ENCODE assay signal across 11 mouse cellular contexts in the genomic region with DNA sequence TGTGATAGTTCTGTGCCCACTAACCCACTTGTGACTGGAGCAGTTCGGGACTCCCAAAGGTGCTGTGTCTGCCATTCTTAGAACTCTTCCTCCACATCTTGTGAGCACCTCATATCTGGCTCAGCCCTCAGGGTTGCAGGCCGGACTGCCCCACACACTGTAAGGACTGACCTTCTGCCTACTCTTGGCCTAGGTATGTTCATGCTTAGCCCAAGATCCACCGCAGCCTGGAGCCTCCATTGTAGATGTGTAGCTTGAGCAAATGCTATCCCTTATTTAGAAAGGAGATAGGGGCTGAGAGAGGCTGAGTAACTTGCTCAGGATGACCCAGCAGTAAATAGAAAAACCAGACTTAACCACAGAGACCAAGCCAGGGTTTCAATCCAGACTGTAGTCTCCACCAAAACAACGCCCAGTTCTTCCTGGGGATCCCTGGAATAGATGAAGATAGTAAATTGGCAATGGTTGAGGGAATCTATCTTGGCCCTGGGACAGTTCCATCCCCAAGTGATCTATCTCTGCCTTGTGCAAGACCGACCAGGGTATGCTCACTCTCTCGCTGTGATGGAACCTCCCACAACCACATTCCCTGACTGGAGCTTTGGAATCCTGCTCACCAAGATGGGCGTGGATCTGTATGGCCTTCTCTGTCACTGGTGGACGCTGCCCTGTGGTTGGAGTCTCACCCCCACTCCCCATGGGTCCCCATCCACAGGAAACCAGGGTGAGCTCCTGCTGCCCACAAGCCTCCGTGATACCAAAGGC.
A peak's percentile ranks its signal among the peaks of the same experiment; 100 is the strongest.
DNase-seq lines count a peak whose midpoint lies in the region; ATAC-seq and TF ChIP-seq lines count a peak whose summit lies in the region.
"Had no signal": no experiment of that assay in that cellular context is flagged by ENCODE, and none has a peak within 500 bp of the region (broad histone marks: within the 10 kb centered on the region; RNA-seq: fewer than 3 reads in every experiment).

No protein-coding gene starts in this region.

- no peak overlapping the region; the same call in 1 of the 2 replicates for H3K9ac ChIP-seq in heart, embryonic 11.5 days (ENCODE audit: low read depth, low read length)
- no peak overlapping the region for H3K9ac ChIP-seq in neural tube, embryonic 13.5 days
- H3K9ac ChIP-seq in limb, embryonic 14.5 days (ENCODE audit: low read depth, low read length, severe bottlenecking) = no peak overlapping the region
- H3K9ac ChIP-seq in forebrain, embryonic 14.5 days (ENCODE audit: low read length) = no peak overlapping the region
- H3K9ac ChIP-seq: forebrain, embryonic 13.5 days had no signal

- peaks cover 63% of the 10 kb centered on the region for H3K4me1 ChIP-seq in heart, embryonic 11.5 days (ENCODE audit: control insufficient read depth, insufficient read depth, low read length)
- peaks cover 44% of the 10 kb centered on the region for H3K4me1 ChIP-seq in neural tube, embryonic 13.5 days (replicated peaks)
- H3K4me1 ChIP-seq in limb, embryonic 14.5 days (ENCODE audit: control insufficient read depth, insufficient read depth, low read length) = peaks cover 24% of the 10 kb centered on the region
- no peaks in the 10 kb centered on the region for H3K4me1 ChIP-seq in forebrain, embryonic 14.5 days (ENCODE audit: control insufficient read depth, insufficient read depth, low read length)

- H3K36me3 ChIP-seq in heart, embryonic 11.5 days (ENCODE audit: control insufficient read depth, insufficient read depth, low read length) = peaks cover 7% of the 10 kb centered on the region
- peaks cover 32% of the 10 kb centered on the region for H3K36me3 ChIP-seq in neural tube, embryonic 13.5 days
- H3K36me3 ChIP-seq in limb, embryonic 14.5 days (ENCODE audit: control insufficient read depth, insufficient read depth, low read length) = peaks cover 66% of the 10 kb centered on the region
- H3K36me3 ChIP-seq in forebrain, embryonic 14.5 days (ENCODE audit: control insufficient read depth, insufficient read depth, low read length) = peaks cover 30% of the 10 kb centered on the region

- H3K4me3 ChIP-seq in heart, embryonic 11.5 days (ENCODE audit: low read depth, low read length) = no peak overlapping the region
- H3K4me3 ChIP-seq in neural tube, embryonic 13.5 days = no peak overlapping the region
- H3K4me3 ChIP-seq in limb, embryonic 14.5 days (replicated peaks; ENCODE audit: low read length) = no peak overlapping the region
- H3K4me3 ChIP-seq in forebrain, embryonic 14.5 days (ENCODE audit: low read depth, low read length) = no peak overlapping the region
- H3K4me3 ChIP-seq: forebrain, embryonic 13.5 days had no signal

- no peaks in the 10 kb centered on the region for H3K9me3 ChIP-seq in heart, embryonic 11.5 days (replicated peaks; ENCODE audit: control insufficient read depth, low read length)
- H3K9me3 ChIP-seq in neural tube, embryonic 13.5 days = no peaks in the 10 kb centered on the region
- no peaks in the 10 kb centered on the region for H3K9me3 ChIP-seq in limb, embryonic 14.5 days (ENCODE audit: control insufficient read depth, low read length)
- no peaks in the 10 kb centered on the region for H3K9me3 ChIP-seq in forebrain, embryonic 14.5 days (replicated peaks; ENCODE audit: control insufficient read depth, low read length)
- H3K9me3 ChIP-seq: forebrain, embryonic 13.5 days had no signal

- no peak for DNase-seq in heart, postnatal 25 days (ENCODE audit: low spot score)
- no peak for DNase-seq in neural tube, embryonic 10.5 days (ENCODE audit: extremely low spot score, low spot score)
- no peak for DNase-seq in limb, embryonic 14.5 days (ENCODE audit: low spot score)
- no peak for DNase-seq in embryo, embryonic 10.5 days (ENCODE audit: low spot score)
- DNase-seq in forebrain, embryonic 14.5 days (ENCODE audit: low spot score) = no peak
- no peak for DNase-seq in thymus, adult 18-20 months
- DNase-seq: cerebellum, adult 11-12 months; thymus, adult 2 months had no signal

- intact Hi-C loops in heart, postnatal 25 days (cut with DNase I) = no loop called here

- no peak for ATAC-seq in heart, embryonic 11.5 days (replicated peaks; ENCODE audit: insufficient number of reproducible peaks, low FRiP score, low TSS enrichment)
- ATAC-seq in neural tube, embryonic 13.5 days (ENCODE audit: low read depth) = no peak
- ATAC-seq in limb, embryonic 14.5 days (ENCODE audit: low FRiP score, low read depth) = no peak
- no peak for ATAC-seq in forebrain, embryonic 14.5 days
- ATAC-seq: forebrain, embryonic 13.5 days had no signal

- 61% methylated on average over 9 of the region's 9 CpGs for WGBS in heart, embryonic 11.5 days (ENCODE audit: insufficient replicate concordance)
- 84% methylated on average over 9 of the region's 9 CpGs for WGBS in neural tube, embryonic 13.5 days
- WGBS in limb, embryonic 14.5 days = 84% methylated on average over 9 of the region's 9 CpGs
- WGBS in forebrain, embryonic 14.5 days = 93% methylated on average over 9 of the region's 9 CpGs

- TF ChIP-seq POLR2A in limb, embryonic 14.5 days (IDR thresholded peaks at IDR 0.05; ENCODE audit: borderline replicate concordance, extremely low read depth, insufficient read depth, insufficient read length) = no peak

- no peak overlapping the region for H3K4me2 ChIP-seq in heart, embryonic 11.5 days
- no peak overlapping the region for H3K4me2 ChIP-seq in neural tube, embryonic 13.5 days
- H3K4me2 ChIP-seq in limb, embryonic 14.5 days (replicated peaks; ENCODE audit: low read depth, low read length, severe bottlenecking) = no peak overlapping the region
- no peak overlapping the region for H3K4me2 ChIP-seq in forebrain, embryonic 14.5 days (ENCODE audit: low read length)
- H3K4me2 ChIP-seq: forebrain, embryonic 13.5 days had no signal

- peak overlapping the region; percentile 65 for H3K27ac ChIP-seq in heart, embryonic 11.5 days (ENCODE audit: low read depth, low read length)
- H3K27ac ChIP-seq in neural tube, embryonic 13.5 days (replicated peaks) = peak overlapping the region; percentile 38; the same call in 1 of the 2 replicates
- H3K27ac ChIP-seq in limb, embryonic 14.5 days (replicated peaks; ENCODE audit: low read depth, low read length) = peak overlapping the region; percentile 26; the same call in 1 of the 2 replicates
- no peak overlapping the region for H3K27ac ChIP-seq in forebrain, embryonic 14.5 days (ENCODE audit: low read depth, low read length)
- H3K27ac ChIP-seq: forebrain, embryonic 13.5 days had no signal

- H3K27me3 ChIP-seq in heart, embryonic 11.5 days (ENCODE audit: control insufficient read depth, insufficient read depth, low read length) = no peaks in the 10 kb centered on the region
- H3K27me3 ChIP-seq in neural tube, embryonic 13.5 days = no peaks in the 10 kb centered on the region
- H3K27me3 ChIP-seq in limb, embryonic 14.5 days (ENCODE audit: control insufficient read depth, insufficient read depth, low read length) = no peaks in the 10 kb centered on the region
- no peaks in the 10 kb centered on the region for H3K27me3 ChIP-seq in forebrain, embryonic 14.5 days (replicated peaks; ENCODE audit: control insufficient read depth, insufficient read depth, low read length)
- H3K27me3 ChIP-seq: forebrain, embryonic 13.5 days had no signal
